Mouse (Mus musculus) megakaryocyte-erythroid progenitor cell, adult 5-6 weeks (primary cell): ENCODE results near the gene Slc31a2. TPM values are rescaled to one million over a fixed set of nuclear protein-coding genes. Genes with fewer than 3 reads are reported as not detected.

Experiments used
- ATAC-seq: replicated peaks from 2 replicates; pipeline ENCODE4 v1.8.0; 2016; ENCODE audit warnings: mild to moderate bottlenecking, inconsistent platforms; ENCODE audit not compliant: severe bottlenecking, poor library complexity, low FRiP score, low TSS enrichment
- total RNA-seq, 2 experiments: library from RNA; stranded (forward) in 1 of 2; stranded (reverse) in 1 of 2; fragments of 200-1000, 215-1000 nt in 1 of 2; fragments of >200 nt in 1 of 2; fragmentation: Nextera tagmentation in 1 of 2; gene quantifications; 2 replicates each; pipeline ENCODE4 v1.2.3; 2014 to 2017

Slc31a2 gene
- total RNA-seq, 2 experiments from 2014 or later = 1.8 TPM; not detected in 1

- ATAC-seq = no peak
Measured at GRCm38 (mm10) chr4:62308406-62308805, 46.0 kb downstream of the Slc31a2 start.

- ATAC-seq = no peak
Measured at GRCm38 (mm10) chr4:62312821-62313220, 50.5 kb downstream of the Slc31a2 start.

GRCm38 (mm10) chr4:62313641-62314211 is 51.4 kb downstream of the Slc31a2 start:
- ATAC-seq = no peak

DNA sequence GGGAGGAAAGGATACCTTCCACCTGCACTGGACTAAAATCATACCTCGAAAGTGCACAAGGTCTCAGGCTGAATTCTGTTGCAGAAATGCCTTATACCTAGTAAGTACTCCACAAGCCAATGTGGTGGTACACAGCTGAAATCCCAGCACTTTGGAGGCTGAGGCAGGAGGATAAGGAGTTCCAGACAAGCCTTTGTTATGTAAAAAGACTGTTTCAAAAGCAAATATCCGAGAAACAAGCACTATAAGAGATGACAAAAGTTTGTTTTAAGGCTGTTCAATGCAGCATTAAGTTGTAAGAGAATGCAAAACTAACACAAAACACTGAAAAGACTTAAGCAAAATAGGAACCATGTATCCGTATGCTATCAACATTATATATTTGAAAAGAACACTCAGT is 52.2 kb downstream of the Slc31a2 start:
- ATAC-seq = no peak

- ATAC-seq = no peak
Measured at GRCm38 (mm10) chr4:62316456-62316855, 54.1 kb downstream of the Slc31a2 start.

- ATAC-seq = no peak
Measured at GRCm38 (mm10) chr4:62318294-62318693, 55.9 kb downstream of the Slc31a2 start.

GRCm38 (mm10) chr4:62322684-62323083 is 60.3 kb downstream of the Slc31a2 start:
- no peak for ATAC-seq

- no peak for ATAC-seq
Measured at GRCm38 (mm10) chr4:62326111-62326510, 63.7 kb downstream of the Slc31a2 start.

- ATAC-seq = 0 out of 2 replicates have a peak, but pooled peaks have one; percentile 22
Measured at GRCm38 (mm10) chr4:62328941-62329660, 66.7 kb downstream of the Slc31a2 start.

DNA sequence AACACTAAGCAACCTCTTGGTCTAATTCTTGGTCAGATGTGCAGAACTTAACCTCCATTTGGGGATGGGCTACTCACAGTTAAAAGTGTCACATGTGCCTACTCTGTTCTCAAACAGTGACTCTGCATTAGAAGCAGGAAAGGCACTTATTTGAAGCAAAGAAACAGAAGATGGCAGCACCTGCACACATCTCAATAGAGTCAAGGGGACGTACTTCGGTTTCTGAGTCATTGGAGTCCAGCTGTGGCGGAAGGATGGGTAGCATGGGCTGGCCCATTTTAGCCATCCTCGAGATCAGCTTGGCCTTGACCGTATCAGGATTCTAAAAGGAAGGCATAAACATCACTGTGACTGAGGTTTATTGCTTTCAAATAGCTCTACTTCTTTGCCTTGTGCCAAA is 69.6 kb downstream of the Slc31a2 start:
- ATAC-seq = no peak

DNA sequence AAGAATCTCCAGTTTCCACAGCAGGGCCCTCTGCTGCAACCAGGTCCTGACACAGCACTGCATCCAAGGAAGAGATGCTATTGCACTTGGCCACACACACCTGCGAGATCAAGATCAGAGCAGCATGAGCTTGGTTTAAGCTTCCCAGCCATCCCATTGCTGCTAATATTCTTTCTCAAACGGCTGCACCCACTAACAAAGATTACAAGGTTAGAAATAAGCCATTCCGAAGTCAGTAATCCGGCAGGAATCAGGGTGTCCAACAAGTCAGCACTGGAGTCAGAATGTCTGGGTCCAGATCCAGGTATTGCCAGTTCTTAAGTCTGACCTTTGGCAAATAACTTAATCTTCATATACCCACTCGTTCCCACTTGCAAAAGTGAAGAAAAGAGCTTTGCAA is 76.2 kb downstream of the Slc31a2 start:
- no peak for ATAC-seq

DNA sequence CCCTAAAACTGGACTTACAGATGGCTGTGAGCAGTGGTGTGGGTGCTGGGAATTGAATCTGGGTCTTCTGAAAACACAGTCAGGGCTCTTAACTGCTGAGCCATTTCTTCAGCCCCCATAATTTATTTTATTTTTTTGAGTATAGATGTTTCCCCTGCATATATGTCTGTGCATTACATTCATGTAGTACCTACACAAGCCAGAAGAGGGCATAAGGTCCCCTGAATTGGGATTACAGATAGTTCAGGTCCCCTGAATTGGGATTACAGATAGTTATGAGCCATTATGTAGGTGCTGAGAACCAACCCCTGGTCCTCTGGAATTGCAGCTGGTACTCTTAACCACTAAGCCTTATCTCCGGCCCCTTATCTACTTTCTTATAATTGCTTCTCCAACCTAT is 81.6 kb downstream of the Slc31a2 start:
- 0 out of 2 replicates have a peak, but pooled peaks have one; percentile 52 for ATAC-seq

- no peak for ATAC-seq
Measured at GRCm38 (mm10) chr4:62345827-62346226, 83.5 kb downstream of the Slc31a2 start.

- no peak for ATAC-seq
Measured at GRCm38 (mm10) chr4:62347605-62348328, 85.4 kb downstream of the Slc31a2 start.

Other genes with a start within 250 kb of the Slc31a2 start
- gene Mup20, start 208.4 kb upstream of the Slc31a2 start, total RNA-seq (2014; fragmentation: Nextera tagmentation) = not detected in 2 replicates
- gene Mup20, start 208.4 kb upstream of the Slc31a2 start, total RNA-seq (2017) = not detected in 2 replicates
- not detected in 2 replicates for gene Mup3, start 175.2 kb upstream of the Slc31a2 start, total RNA-seq (2014; fragmentation: Nextera tagmentation)
- gene Mup3, start 175.2 kb upstream of the Slc31a2 start, total RNA-seq (2017) = not detected in 2 replicates
- gene Mup21, start 111.7 kb upstream of the Slc31a2 start, total RNA-seq (2014; fragmentation: Nextera tagmentation) = not detected in 2 replicates
- not detected in 2 replicates for gene Mup21, start 111.7 kb upstream of the Slc31a2 start, total RNA-seq (2017)
- not detected in 2 replicates for gene Zfp37, start 31.5 kb upstream of the Slc31a2 start, total RNA-seq (2014; fragmentation: Nextera tagmentation)
- gene Zfp37, start 31.5 kb upstream of the Slc31a2 start, total RNA-seq (2017) = not detected in 2 replicates
- gene Fkbp15, start 98.0 kb downstream of the Slc31a2 start, total RNA-seq (2014; fragmentation: Nextera tagmentation) = 29.0 and 33.9 TPM in 2 replicates
- gene Fkbp15, start 98.0 kb downstream of the Slc31a2 start, total RNA-seq (2017) = 37.6 and 48.6 TPM in 2 replicates
- 19.4 and 22.7 TPM in 2 replicates for gene Slc31a1, start 98.2 kb downstream of the Slc31a2 start, total RNA-seq (2014; fragmentation: Nextera tagmentation)
- gene Slc31a1, start 98.2 kb downstream of the Slc31a2 start, total RNA-seq (2017) = 19.7 and 21.2 TPM in 2 replicates
- gene Cdc26, start 146.1 kb downstream of the Slc31a2 start, total RNA-seq (2014; fragmentation: Nextera tagmentation) = 115 and 170 TPM in 2 replicates
- 121 and 186 TPM in 2 replicates for gene Cdc26, start 146.1 kb downstream of the Slc31a2 start, total RNA-seq (2017)
- gene Prpf4, start 146.2 kb downstream of the Slc31a2 start, total RNA-seq (2014; fragmentation: Nextera tagmentation) = 18.3 and 29.0 TPM in 2 replicates
- gene Prpf4, start 146.2 kb downstream of the Slc31a2 start, total RNA-seq (2017) = 22.0 and 25.4 TPM in 2 replicates
- not detected in 2 replicates for gene Rnf183, start 172.7 kb downstream of the Slc31a2 start, total RNA-seq (2014; fragmentation: Nextera tagmentation)
- not detected in 2 replicates for gene Rnf183, start 172.7 kb downstream of the Slc31a2 start, total RNA-seq (2017)
- 2.6 and 6.4 TPM in 2 replicates for gene Wdr31, start 208.3 kb downstream of the Slc31a2 start, total RNA-seq (2014; fragmentation: Nextera tagmentation)
- gene Wdr31, start 208.3 kb downstream of the Slc31a2 start, total RNA-seq (2017) = 4.3 and 5.5 TPM in 2 replicates
- gene Bspry, start 217.5 kb downstream of the Slc31a2 start, total RNA-seq (2014; fragmentation: Nextera tagmentation) = not detected in 2 replicates
- gene Bspry, start 217.5 kb downstream of the Slc31a2 start, total RNA-seq (2017) = 0.09 and 1.0 TPM in 2 replicates
- gene Hdhd3, start 240.9 kb downstream of the Slc31a2 start, total RNA-seq (2014; fragmentation: Nextera tagmentation) = 2.0 and 4.8 TPM in 2 replicates
- gene Hdhd3, start 240.9 kb downstream of the Slc31a2 start, total RNA-seq (2017) = 2.8 and 3.9 TPM in 2 replicates